Mouse (Mus musculus) brain, embryonic 14.5 days (tissue): ENCODE measurements at regions not wholly inside any gene's neighbourhood (a gene's known extent, or its start where the extent isn't known, plus 50 kb on each side); places are given as distances from the start of the nearest gene placed in this dataset.

Source experiments
- CTCF ChIP-seq: fragments of 200-500 bp; IDR thresholded peaks from 2 replicates; pipeline ENCODE4 v1.5.1; 2012; ENCODE audit warnings: inconsistent platforms, mild to moderate bottlenecking, moderate library complexity, borderline replicate concordance; ENCODE audit not compliant: insufficient read depth, insufficient read length; ENCODE audit errors: extremely low read depth
- POLR2A ChIP-seq: fragments of 200-500 bp; IDR thresholded peaks from 2 replicates; pipeline ENCODE4 v1.6.1; 2012; ENCODE audit warnings: mild to moderate bottlenecking, inconsistent platforms, borderline replicate concordance; ENCODE audit not compliant: poor library complexity, insufficient read depth, insufficient read length, severe bottlenecking; ENCODE audit errors: extremely low read depth

DNA sequence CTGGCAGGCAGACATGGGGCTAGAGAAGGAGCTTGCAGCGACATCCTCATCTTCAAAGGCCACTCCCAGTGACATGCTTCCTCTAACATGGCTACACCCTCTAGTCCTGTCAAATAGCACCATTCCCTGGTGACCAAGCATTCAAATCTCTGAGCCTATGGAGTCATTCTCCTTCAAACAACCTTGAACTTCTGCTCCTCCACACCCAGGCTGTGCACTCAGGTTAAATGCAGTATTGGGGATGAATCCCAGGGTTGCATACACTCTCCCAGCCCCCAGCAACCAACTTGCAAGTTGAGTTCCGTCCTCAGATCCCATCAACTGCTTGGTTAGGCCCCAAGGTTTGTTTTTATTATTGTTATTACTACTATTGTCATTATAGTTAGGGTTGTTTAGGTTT is 178.2 kb upstream of the Jmjd1c start:
- TF ChIP-seq CTCF (no peak), POLR2A (no peak)
